Mouse (Mus musculus): Measurements from ENCODE around the gene 4933416C03Rik. TPM values are rescaled to one million over a fixed set of nuclear protein-coding genes. Genes with fewer than 3 reads are reported as not detected.

Gene 4933416C03Rik
- polyA plus RNA-seq, 1 experiment from 2014 or later, result 0.40 TPM

DNA sequence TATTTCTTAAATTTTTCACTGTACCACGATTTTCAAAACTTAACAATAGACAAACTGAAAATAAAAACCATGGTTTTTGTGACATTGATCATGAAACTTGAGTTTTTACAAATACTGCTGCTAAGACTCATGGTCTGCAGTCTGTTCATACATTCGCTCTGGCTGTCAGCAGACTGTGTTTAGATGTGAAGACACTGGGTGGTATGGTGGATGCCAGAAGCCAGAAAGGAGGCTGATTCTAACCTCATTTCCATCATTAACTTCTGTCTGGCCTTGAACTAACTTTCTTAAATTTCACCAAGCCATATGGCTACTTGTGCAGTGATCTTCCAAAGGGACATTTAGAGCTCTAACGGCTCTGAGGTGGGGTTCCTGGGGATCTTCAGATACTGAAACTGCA, 16.7 kb upstream of the 4933416C03Rik start:
- no peaks in the 10 kb centered on the region for H3K4me1 ChIP-seq (replicated peaks; ENCODE audit: control insufficient read depth, insufficient read depth, low read length)
- no peak for ATAC-seq (ENCODE audit: low FRiP score)
- H3K36me3 ChIP-seq (replicated peaks; ENCODE audit: control insufficient read depth, insufficient read depth), result no peaks in the 10 kb centered on the region
- DNase-seq (ENCODE audit: low spot score), result no peak
- H3K9me3 ChIP-seq (ENCODE audit: control insufficient read depth, low read length), result no peaks in the 10 kb centered on the region
- 88% methylated on average over 3 of the region's 3 CpGs for WGBS
- H3K4me3 ChIP-seq (replicated peaks; ENCODE audit: low read length), result no peak overlapping the region
- H3K4me2 ChIP-seq (replicated peaks), result no peak overlapping the region
- no peak overlapping the region for H3K27ac ChIP-seq
- no peak overlapping the region for H3K9ac ChIP-seq
- no peaks in the 10 kb centered on the region for H3K27me3 ChIP-seq (ENCODE audit: control insufficient read depth, insufficient read depth, low read length)

DNA sequence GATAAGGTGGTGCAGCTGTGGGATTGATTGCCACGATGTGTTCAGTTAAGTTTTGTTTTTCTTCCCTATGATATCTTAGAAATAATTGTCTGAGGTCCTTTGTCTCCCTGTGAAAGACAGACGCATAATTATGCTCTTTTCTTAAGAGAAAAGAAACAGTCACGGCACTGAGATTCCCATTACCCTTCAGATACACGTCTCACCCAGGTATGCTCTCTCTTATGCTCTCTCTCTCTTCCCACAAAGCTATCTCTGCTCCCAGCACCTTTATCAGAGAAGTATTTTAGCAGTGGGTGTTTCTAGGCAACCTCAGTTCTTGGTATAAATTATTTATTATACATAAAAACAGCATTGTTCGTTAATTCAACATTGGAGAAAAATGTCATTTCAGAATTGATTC, 11.6 kb upstream of the 4933416C03Rik start:
- no peak for DNase-seq (ENCODE audit: low spot score)
- Histone ChIP-seq H3K9ac (no peak overlapping the region), H3K27me3 (ENCODE audit: control insufficient read depth, insufficient read depth, low read length) (no peaks in the 10 kb centered on the region), H3K36me3 (replicated peaks; ENCODE audit: control insufficient read depth, insufficient read depth) (no peaks in the 10 kb centered on the region), H3K9me3 (ENCODE audit: control insufficient read depth, low read length) (no peaks in the 10 kb centered on the region), H3K4me3 (replicated peaks; ENCODE audit: low read length) (no peak overlapping the region), H3K4me2 (replicated peaks) (no peak overlapping the region), H3K27ac (no peak overlapping the region), H3K4me1 (replicated peaks; ENCODE audit: control insufficient read depth, insufficient read depth, low read length) (no peaks in the 10 kb centered on the region)
- WGBS, result 70% methylated on average over 5 of the region's 5 CpGs
- ATAC-seq (ENCODE audit: low FRiP score), result no peak

DNA sequence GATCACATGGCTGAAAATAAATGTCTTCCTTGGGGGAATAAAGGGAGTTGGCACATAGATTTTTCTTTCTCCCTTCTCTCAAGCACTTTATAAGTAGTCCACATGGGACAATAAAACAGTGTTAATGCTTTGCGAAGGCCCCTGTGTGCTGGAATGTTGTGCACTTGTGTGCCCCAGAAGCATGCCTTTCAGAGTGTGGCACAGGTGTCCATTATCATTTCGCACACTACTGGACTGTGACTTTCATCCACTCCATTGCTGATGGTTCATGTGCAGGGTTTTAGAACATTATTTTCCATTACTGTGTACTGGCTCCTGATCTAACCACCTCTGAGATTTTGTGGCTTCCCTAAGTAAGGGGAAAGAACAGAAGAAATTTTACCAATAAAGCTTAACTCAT, 10.1 kb upstream of the 4933416C03Rik start:
- ATAC-seq (ENCODE audit: low FRiP score) (no peak), DNase-seq (ENCODE audit: low spot score) (no peak)
- Histone ChIP-seq H3K4me1 (replicated peaks; ENCODE audit: control insufficient read depth, insufficient read depth, low read length) (no peaks in the 10 kb centered on the region), H3K27me3 (ENCODE audit: control insufficient read depth, insufficient read depth, low read length) (no peaks in the 10 kb centered on the region), H3K4me2 (replicated peaks) (no peak overlapping the region), H3K9me3 (ENCODE audit: control insufficient read depth, low read length) (no peaks in the 10 kb centered on the region), H3K9ac (no peak overlapping the region), H3K36me3 (replicated peaks; ENCODE audit: control insufficient read depth, insufficient read depth) (no peaks in the 10 kb centered on the region), H3K4me3 (replicated peaks; ENCODE audit: low read length) (no peak overlapping the region), H3K27ac (no peak overlapping the region)
- 83% methylated on average over 2 of the region's 2 CpGs for WGBS

DNA sequence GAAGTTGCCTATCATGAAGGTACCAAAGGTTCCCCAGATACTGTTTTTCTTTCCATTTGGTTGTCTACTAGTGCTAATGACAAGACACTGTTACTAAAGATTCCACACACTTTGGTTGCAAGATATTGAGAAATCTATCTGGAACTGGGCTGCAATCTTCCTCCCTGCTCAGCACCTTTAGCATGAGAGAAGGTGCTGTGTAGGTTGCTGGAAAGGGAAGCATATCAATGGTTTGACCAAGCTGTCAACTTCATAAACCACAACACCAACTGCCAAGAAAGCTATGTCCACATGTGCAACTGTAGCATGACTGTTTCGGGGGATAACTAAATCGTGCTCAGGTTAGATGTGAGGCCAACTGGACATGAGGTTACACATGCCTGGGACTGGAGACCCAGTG, 7.7 kb upstream of the 4933416C03Rik start:
- Histone ChIP-seq H3K36me3 (replicated peaks; ENCODE audit: control insufficient read depth, insufficient read depth) (no peaks in the 10 kb centered on the region), H3K4me3 (replicated peaks; ENCODE audit: low read length) (no peak overlapping the region), H3K9me3 (ENCODE audit: control insufficient read depth, low read length) (no peaks in the 10 kb centered on the region), H3K4me2 (replicated peaks) (no peak overlapping the region), H3K27ac (no peak overlapping the region), H3K4me1 (replicated peaks; ENCODE audit: control insufficient read depth, insufficient read depth, low read length) (no peaks in the 10 kb centered on the region), H3K27me3 (ENCODE audit: control insufficient read depth, insufficient read depth, low read length) (no peaks in the 10 kb centered on the region), H3K9ac (no peak overlapping the region)
- WGBS, result 91% methylated on average over 2 of the region's 2 CpGs
- no peak for DNase-seq (ENCODE audit: low spot score)
- no peak for ATAC-seq (ENCODE audit: low FRiP score)

DNA sequence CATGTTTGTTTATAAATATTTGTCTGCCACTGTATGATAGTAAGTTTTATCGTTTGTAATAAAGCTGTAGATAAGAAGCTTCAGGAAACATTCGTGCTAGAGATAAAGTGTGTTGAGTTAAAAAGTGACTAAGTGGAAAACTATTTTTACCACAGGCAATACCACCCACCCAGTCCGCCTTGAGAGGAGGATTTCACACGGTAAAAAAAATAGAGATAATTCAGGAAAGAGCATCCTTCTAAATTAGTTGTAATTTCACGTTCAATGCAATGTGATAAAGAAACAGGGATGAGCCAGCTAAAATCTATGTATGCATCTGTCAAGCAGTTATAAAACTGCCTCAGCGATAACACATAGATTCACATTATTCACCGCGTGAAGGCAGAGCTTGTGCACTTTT, 3.3 kb upstream of the 4933416C03Rik start:
- WGBS, result 87% methylated on average over 8 of the region's 8 CpGs
- DNase-seq (ENCODE audit: low spot score) (no peak), ATAC-seq (ENCODE audit: low FRiP score) (no peak)
- 0 out of 2 replicates have a peak, but pooled peaks cover 9% of the 10 kb centered on the region for H3K9me3 ChIP-seq (ENCODE audit: control insufficient read depth, low read length)
- no peaks in the 10 kb centered on the region for H3K36me3 ChIP-seq (replicated peaks; ENCODE audit: control insufficient read depth, insufficient read depth)
- H3K4me3 ChIP-seq (replicated peaks; ENCODE audit: low read length), result no peak overlapping the region
- no peak overlapping the region for H3K9ac ChIP-seq
- H3K27me3 ChIP-seq (ENCODE audit: control insufficient read depth, insufficient read depth, low read length), result no peaks in the 10 kb centered on the region
- no peaks in the 10 kb centered on the region for H3K4me1 ChIP-seq (replicated peaks; ENCODE audit: control insufficient read depth, insufficient read depth, low read length)
- H3K27ac ChIP-seq, result no peak overlapping the region
- H3K4me2 ChIP-seq (replicated peaks), result no peak overlapping the region

DNA sequence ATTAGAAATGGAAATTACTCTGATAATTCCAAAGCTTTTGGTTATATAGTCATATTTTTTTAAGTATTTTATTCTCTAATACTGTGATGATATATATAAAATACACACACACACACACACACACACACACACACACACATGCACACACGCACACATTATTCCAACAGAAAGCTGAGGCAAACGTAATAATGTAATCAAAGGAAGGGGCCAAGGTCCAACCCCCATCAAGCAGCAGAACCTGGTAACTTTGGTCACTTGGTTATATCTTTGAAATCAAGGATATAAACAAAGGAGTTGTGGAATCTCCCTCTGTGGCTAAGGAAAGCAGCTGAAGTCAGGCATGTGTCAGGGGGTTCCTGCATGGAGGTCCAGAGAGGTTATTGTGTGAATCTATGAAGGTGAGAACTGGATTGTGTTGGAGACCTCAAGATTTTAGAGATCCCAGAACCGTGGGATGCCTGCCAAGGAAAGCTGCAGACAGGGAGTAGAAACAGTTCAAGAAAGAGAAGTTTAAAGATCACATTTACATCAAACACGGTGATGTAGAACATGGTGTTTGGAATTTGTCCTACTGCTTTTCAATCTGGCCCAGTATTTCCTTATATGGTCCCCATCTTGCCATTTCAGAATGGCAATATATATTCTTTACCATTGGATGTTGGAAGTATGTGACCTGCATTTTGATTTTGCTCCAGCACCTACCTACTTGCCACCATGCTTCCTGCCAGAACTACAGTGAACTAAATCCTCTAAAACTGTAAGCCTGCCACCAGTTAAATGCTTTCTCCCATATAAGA, 2.4 kb upstream of the 4933416C03Rik start:
- H3K4me1 ChIP-seq (replicated peaks; ENCODE audit: control insufficient read depth, insufficient read depth, low read length), result no peaks in the 10 kb centered on the region
- no peak overlapping the region for H3K4me2 ChIP-seq (replicated peaks)
- H3K27me3 ChIP-seq (ENCODE audit: control insufficient read depth, insufficient read depth, low read length), result no peaks in the 10 kb centered on the region
- no peaks in the 10 kb centered on the region for H3K36me3 ChIP-seq (replicated peaks; ENCODE audit: control insufficient read depth, insufficient read depth)
- H3K9me3 ChIP-seq (ENCODE audit: control insufficient read depth, low read length), result 0 out of 2 replicates have a peak, but pooled peaks cover 9% of the 10 kb centered on the region
- H3K9ac ChIP-seq, result no peak overlapping the region
- H3K27ac ChIP-seq, result no peak overlapping the region
- DNase-seq (ENCODE audit: low spot score) (no peak), ATAC-seq (ENCODE audit: low FRiP score) (no peak)
- H3K4me3 ChIP-seq (replicated peaks; ENCODE audit: low read length), result no peak overlapping the region
- 85% methylated on average over 4 of the region's 4 CpGs for WGBS

DNA sequence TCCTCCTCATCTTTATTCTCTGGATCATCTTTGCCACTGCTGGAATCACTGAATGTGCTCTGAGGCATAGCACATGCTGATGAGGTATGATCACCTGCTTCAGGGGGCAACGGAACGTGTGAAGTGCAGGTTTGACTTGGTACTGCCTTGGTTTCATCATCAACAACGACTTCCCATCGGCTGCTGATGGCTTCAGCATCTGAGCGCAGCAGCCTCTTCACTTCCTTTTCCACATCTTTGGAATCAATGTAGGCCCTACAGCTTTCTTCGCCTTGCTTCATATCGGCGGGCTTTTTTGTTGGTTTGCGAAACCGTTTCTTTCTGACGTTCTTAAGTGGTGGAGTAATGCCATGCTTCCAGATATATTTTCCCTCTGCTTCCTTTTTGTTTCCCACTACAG, 849 bp downstream of the 4933416C03Rik start:
- Histone ChIP-seq H3K9ac (no peak overlapping the region), H3K4me2 (replicated peaks) (no peak overlapping the region), H3K36me3 (replicated peaks; ENCODE audit: control insufficient read depth, insufficient read depth) (no peaks in the 10 kb centered on the region), H3K9me3 (ENCODE audit: control insufficient read depth, low read length) (0 out of 2 replicates have a peak, but pooled peaks cover 9% of the 10 kb centered on the region), H3K27me3 (ENCODE audit: control insufficient read depth, insufficient read depth, low read length) (no peaks in the 10 kb centered on the region), H3K4me1 (replicated peaks; ENCODE audit: control insufficient read depth, insufficient read depth, low read length) (no peaks in the 10 kb centered on the region), H3K4me3 (replicated peaks; ENCODE audit: low read length) (no peak overlapping the region), H3K27ac (no peak overlapping the region)
- 96% methylated on average over 11 of the region's 11 CpGs for WGBS
- DNase-seq (ENCODE audit: low spot score) (no peak), ATAC-seq (ENCODE audit: low FRiP score) (no peak)

DNA sequence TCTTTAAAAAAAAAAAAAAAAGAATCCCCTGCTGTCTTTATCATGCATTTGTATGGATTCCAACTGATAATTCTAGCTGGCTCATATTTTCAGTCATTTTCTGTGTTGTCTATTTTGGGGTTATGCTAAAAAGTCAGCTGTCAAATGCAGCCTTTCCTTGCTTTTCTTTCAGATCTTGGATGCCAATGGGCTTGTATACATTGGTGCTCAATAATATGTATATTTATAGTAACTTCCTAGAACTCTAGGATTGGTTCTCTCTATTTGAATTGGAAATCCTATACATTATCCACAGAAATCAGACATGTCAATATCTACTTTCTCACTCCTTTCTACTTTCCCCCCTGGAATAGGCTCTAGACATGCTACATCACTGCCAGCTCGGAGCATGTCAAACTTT, 5.0 kb downstream of the 4933416C03Rik start:
- DNase-seq (ENCODE audit: low spot score), result no peak
- ATAC-seq (ENCODE audit: low FRiP score), result no peak

DNA sequence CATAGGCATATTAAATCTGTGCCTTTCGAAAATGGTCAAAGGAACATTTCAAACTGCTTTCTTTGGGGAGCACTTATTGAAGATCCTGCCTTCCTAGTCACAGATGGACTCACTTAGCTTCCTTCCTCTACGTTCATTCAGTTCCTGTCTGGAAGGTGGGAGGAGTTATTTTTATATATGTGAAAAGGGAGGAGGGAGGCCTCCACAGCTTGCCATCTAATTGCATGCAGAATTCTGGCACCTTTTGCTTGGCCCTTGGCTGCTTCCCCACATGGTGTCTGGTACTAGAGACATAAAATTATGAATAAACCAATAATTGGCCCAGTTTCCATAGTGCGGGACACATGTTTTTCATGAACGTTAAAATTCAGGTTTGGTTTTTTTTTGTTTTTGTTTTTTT, 5.5 kb downstream of the 4933416C03Rik start:
- Histone ChIP-seq H3K9me3 (ENCODE audit: control insufficient read depth, low read length) (0 out of 2 replicates have a peak, but pooled peaks cover 1% of the 10 kb centered on the region), H3K27me3 (ENCODE audit: control insufficient read depth, insufficient read depth, low read length) (no peaks in the 10 kb centered on the region), H3K36me3 (replicated peaks; ENCODE audit: control insufficient read depth, insufficient read depth) (no peaks in the 10 kb centered on the region), H3K27ac (no peak overlapping the region), H3K4me3 (replicated peaks; ENCODE audit: low read length) (no peak overlapping the region), H3K4me1 (replicated peaks; ENCODE audit: control insufficient read depth, insufficient read depth, low read length) (no peaks in the 10 kb centered on the region), H3K4me2 (replicated peaks) (no peak overlapping the region), H3K9ac (no peak overlapping the region)
- 70% methylated on average over 4 of the region's 4 CpGs for WGBS
- DNase-seq (ENCODE audit: low spot score) (no peak), ATAC-seq (ENCODE audit: low FRiP score) (no peak)

More for the DNA sequence above, 5.0 kb downstream of the 4933416C03Rik start:
- Histone ChIP-seq H3K4me2 (replicated peaks) (no peak overlapping the region), H3K27ac (no peak overlapping the region), H3K4me3 (replicated peaks; ENCODE audit: low read length) (no peak overlapping the region), H3K36me3 (replicated peaks; ENCODE audit: control insufficient read depth, insufficient read depth) (no peaks in the 10 kb centered on the region), H3K9ac (no peak overlapping the region), H3K4me1 (replicated peaks; ENCODE audit: control insufficient read depth, insufficient read depth, low read length) (no peaks in the 10 kb centered on the region), H3K9me3 (ENCODE audit: control insufficient read depth, low read length) (0 out of 2 replicates have a peak, but pooled peaks cover 7% of the 10 kb centered on the region), H3K27me3 (ENCODE audit: control insufficient read depth, insufficient read depth, low read length) (no peaks in the 10 kb centered on the region)
- 87% methylated on average over 1 of the region's 1 CpGs for WGBS
